Mouse (Mus musculus) erythroid progenitor cell, adult 5-6 weeks (primary cell): ENCODE results near the gene Gm4922. TPM values are rescaled to one million over a fixed set of nuclear protein-coding genes. Genes with fewer than 3 reads are reported as not detected.

ENCODE experiments used
- total RNA-seq, 2 experiments: library from RNA; stranded (forward) in 1 of 2; stranded (reverse) in 1 of 2; fragments of 150-400 nt in 1 of 2; fragments of 186-747, 209-891 nt in 1 of 2; gene quantifications; 2 replicates each; pipeline versions ENCODE4 v1.2.3 to v1.2.4; 2015 to 2017; ENCODE audit warnings: low replicate concordance in 2 of 2

Gene Gm4922
- total RNA-seq, 2 experiments from 2014 or later = not detected

Other genes starting within 250 kb of the Gm4922 start
- gene Hebp2, start 240.7 kb downstream of the Gm4922 start, total RNA-seq (2015; ENCODE audit: low replicate concordance) = not detected in 2 replicates
- not detected in 2 replicates for gene Hebp2, start 240.7 kb downstream of the Gm4922 start, total RNA-seq (2017; ENCODE audit: low replicate concordance)
- gene Arfgef3, start 42.8 kb downstream of the Gm4922 start, total RNA-seq (2015; ENCODE audit: low replicate concordance) = not detected in 2 replicates
- under 0.01 TPM in 1 of 2 replicates, not detected in the other for gene Arfgef3, start 42.8 kb downstream of the Gm4922 start, total RNA-seq (2017; ENCODE audit: low replicate concordance)
- not detected in 2 replicates for gene Perp, start 58.2 kb upstream of the Gm4922 start, total RNA-seq (2015; ENCODE audit: low replicate concordance)
- gene Perp, start 58.2 kb upstream of the Gm4922 start, total RNA-seq (2017; ENCODE audit: low replicate concordance) = not detected in 2 replicates
- gene Tnfaip3, start 228.9 kb upstream of the Gm4922 start, total RNA-seq (2015; ENCODE audit: low replicate concordance) = 21.3 and 42.3 TPM in 2 replicates
- gene Tnfaip3, start 228.9 kb upstream of the Gm4922 start, total RNA-seq (2017; ENCODE audit: low replicate concordance) = 4.3 and 6.2 TPM in 2 replicates